Mouse (Mus musculus) limb, embryonic 14.5 days (tissue): ENCODE measurements around the gene Sema5b. TPM values are rescaled to one million over a fixed set of nuclear protein-coding genes. Genes with fewer than 3 reads are reported as not detected.
"Not testable (repeated sequence)": the region's sequence is repeated elsewhere in the genome, so short reads cannot be mapped to it uniquely, and the experiment has no call there.

ENCODE experiments used
- ATAC-seq: fragments of 200-750 bp; cut with Nextera tagmentation; 2 replicates; pipeline ENCODE4 v1.8.0; 2017; ENCODE audit warnings: low read depth, moderate number of reproducible peaks, moderate TSS enrichment; ENCODE audit not compliant: low FRiP score
- DNase-seq: peaks from one replicate; pipeline ENCODE4 v3.0.0-alpha.2; 2015; ENCODE audit warnings: low spot score
- H3K27ac ChIP-seq: fragments of 300-500 bp; sonication (generic); replicated peaks from 2 replicates; pipeline ENCODE4 v1.5.1; 2014; ENCODE audit warnings: low read depth, mild to moderate bottlenecking, low read length, moderate library complexity, mixed read lengths
- H3K27me3 ChIP-seq: fragments of 300-500 bp; sonication (generic); 2 replicates; pipeline ENCODE4 v1.6.1; 2014; ENCODE audit warnings: low read length, mixed read lengths; ENCODE audit not compliant: control insufficient read depth, insufficient read depth
- H3K36me3 ChIP-seq: fragments of 300-500 bp; sonication (generic); 2 replicates; pipeline ENCODE4 v1.6.1; 2014; ENCODE audit warnings: mild to moderate bottlenecking, low read length, moderate library complexity, mixed read lengths; ENCODE audit not compliant: control insufficient read depth, insufficient read depth
- H3K4me1 ChIP-seq: fragments of 300-500 bp; sonication (generic); 2 replicates; pipeline ENCODE4 v1.6.1; 2014; ENCODE audit warnings: antibody characterized with exemption, low read length, mixed read lengths; ENCODE audit not compliant: control insufficient read depth, insufficient read depth
- H3K4me2 ChIP-seq: fragments of 300-500 bp; sonication (generic); replicated peaks from 2 replicates; pipeline ENCODE4 v1.6.1; 2014; ENCODE audit warnings: low read depth, mild to moderate bottlenecking, low read length, moderate library complexity; ENCODE audit not compliant: severe bottlenecking
- H3K4me3 ChIP-seq: fragments of 300-500 bp; sonication (generic); replicated peaks from 2 replicates; pipeline ENCODE4 v1.5.1; 2014; ENCODE audit warnings: low read length
- H3K9ac ChIP-seq: fragments of 300-500 bp; sonication (generic); 2 replicates; pipeline ENCODE4 v1.6.1; 2014; ENCODE audit warnings: mild to moderate bottlenecking, low read depth, low read length, moderate library complexity; ENCODE audit not compliant: severe bottlenecking
- H3K9me3 ChIP-seq: fragments of 300-500 bp; sonication (generic); 2 replicates; pipeline ENCODE4 v1.6.1; 2016; ENCODE audit warnings: low read length; ENCODE audit not compliant: control insufficient read depth
- POLR2A ChIP-seq: fragments of 200-500 bp; IDR thresholded peaks from 2 replicates; pipeline ENCODE4 v1.8.0; 2012; ENCODE audit warnings: inconsistent platforms, mild to moderate bottlenecking, moderate library complexity, borderline replicate concordance; ENCODE audit not compliant: insufficient read depth, insufficient read length; ENCODE audit errors: extremely low read depth
- WGBS: fragments of 180-500 bp; shearing (Covaris S2); extraction: QIAGEN DNeasy Blood & Tissue Kit; methylation state at CpG from one replicate; pipeline ENCODE4 v1.1.7; 2014; 5-methylcytosine and 5-hydroxymethylcytosine counted together
- polyA plus RNA-seq, 2 experiments: library from polyadenylated mRNA; depleted of rRNA in 1 of 2; stranded (reverse) in 1 of 2; unstranded in 1 of 2; fragments of >200 nt; fragmentation: Nextera tagmentation in 1 of 2; extraction: Ambion mirVana in 1 of 2; gene quantifications; 2 replicates each; pipeline versions ENCODE4 v1.2.1 to v1.2.3; 2012 to 2014

Sema5b gene
- polyA plus RNA-seq, 2 experiments, result 4.2 to 17.4 TPM

DNA sequence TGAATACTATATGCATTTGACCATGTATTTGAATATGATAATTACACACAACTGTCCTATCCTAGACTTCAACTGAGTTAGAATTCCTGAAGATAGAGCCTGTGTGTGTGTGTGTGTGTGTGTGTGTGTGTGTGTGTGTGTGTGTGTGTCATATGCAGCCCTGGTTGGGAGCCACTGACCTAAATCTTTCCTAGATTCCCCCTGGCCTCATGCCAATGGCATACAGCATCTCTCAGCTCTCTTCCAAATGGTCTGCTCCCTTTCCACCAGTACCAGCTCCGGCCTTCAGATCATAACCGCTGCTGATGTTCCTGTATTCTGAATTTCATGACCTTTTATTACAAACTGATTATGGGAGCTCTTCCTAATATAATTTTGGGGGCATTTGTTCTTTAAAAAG is 8.4 kb downstream of the Sema5b start:
- no peaks in the 10 kb centered on the region for H3K4me1 ChIP-seq
- ATAC-seq (no peak), DNase-seq (no peak)
- no peaks in the 10 kb centered on the region for H3K9me3 ChIP-seq
- H3K27ac ChIP-seq, result no peak overlapping the region
- no peaks in the 10 kb centered on the region for H3K27me3 ChIP-seq
- H3K36me3 ChIP-seq, result no peaks in the 10 kb centered on the region
- no peak overlapping the region for H3K9ac ChIP-seq
- TF ChIP-seq POLR2A, result no peak
- 97% methylated on average over 2 of the region's 2 CpGs for WGBS
- no peak overlapping the region for H3K4me2 ChIP-seq
- H3K4me3 ChIP-seq, result no peak overlapping the region

DNA sequence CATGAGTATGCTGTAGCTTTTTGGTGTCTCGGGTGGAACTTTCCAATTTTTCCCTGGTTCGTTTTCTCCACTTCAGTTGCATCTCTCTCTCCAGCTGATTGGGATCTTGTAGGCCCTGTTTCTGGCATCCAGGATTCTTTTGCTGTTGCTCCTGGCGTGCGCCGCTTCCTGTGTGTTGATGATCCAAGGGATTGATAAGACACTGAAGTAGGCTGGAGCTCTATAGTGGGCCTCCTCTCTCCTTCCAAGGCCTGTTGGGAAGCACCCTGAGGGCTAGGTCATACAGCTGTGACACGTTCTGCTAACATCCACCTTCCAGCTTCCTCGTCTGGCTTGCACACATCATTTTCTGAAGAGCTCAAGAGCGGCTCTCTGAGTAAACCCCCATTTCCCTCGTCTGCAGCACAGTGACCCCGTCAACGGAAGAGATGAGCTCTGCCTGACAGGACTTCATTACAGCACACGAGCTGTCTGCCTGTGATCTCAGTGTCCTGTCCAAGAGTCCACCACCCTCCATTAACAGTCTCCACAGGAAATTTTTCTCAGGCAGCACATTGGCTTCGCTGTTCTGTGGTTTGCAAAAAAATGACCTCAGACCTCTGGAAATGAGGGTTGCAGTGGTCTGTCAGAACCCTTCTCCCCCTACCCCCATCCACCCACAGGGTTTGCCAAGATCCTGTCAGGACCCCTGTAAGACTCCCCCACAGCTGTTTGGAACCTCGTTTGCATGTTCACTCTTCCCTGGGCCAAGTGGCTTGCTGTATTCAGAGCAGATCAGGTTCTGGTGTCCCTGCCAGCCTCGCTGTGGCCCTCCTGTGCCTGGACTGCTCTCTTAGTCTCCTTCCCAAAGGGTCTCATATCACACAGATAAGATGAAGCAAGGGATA is 14.9 kb downstream of the Sema5b start:
- Histone ChIP-seq H3K27ac (no peak overlapping the region), H3K9me3 (no peaks in the 10 kb centered on the region), H3K4me2 (no peak overlapping the region), H3K4me3 (no peak overlapping the region), H3K27me3 (no peaks in the 10 kb centered on the region), H3K9ac (no peak overlapping the region), H3K36me3 (no peaks in the 10 kb centered on the region), H3K4me1 (peaks cover 4% of the 10 kb centered on the region)
- DNase-seq (no peak), ATAC-seq (no peak)
- no peak for TF ChIP-seq POLR2A
- 72% methylated on average over 15 of the region's 15 CpGs for WGBS

DNA sequence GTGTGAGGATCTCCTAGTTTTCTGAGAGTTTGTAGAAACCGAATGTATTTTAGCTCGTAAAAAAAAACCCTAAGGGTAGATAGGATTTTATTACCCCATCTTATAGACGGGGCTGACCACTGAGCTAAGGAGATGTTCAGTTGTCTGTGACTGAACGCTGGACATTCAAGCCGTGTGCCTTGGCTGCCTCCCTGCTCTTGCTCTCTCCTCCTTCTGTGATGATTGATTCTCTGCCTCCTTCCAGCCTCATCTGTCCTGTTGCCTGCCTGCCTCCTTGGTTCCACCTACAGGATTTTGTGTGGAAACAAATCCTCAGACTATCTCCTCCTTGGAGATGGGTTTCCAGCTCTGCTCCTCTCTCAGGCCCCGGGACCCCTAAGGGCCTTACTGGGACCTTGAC is 16.1 kb downstream of the Sema5b start:
- Histone ChIP-seq H3K27me3 (no peaks in the 10 kb centered on the region), H3K4me3 (no peak overlapping the region), H3K9ac (no peak overlapping the region), H3K4me2 (no peak overlapping the region), H3K36me3 (no peaks in the 10 kb centered on the region), H3K4me1 (peaks cover 4% of the 10 kb centered on the region), H3K27ac (no peak overlapping the region), H3K9me3 (no peaks in the 10 kb centered on the region)
- no peak for DNase-seq
- 47% methylated on average over 6 of the region's 6 CpGs for WGBS
- TF ChIP-seq POLR2A, result no peak
- ATAC-seq, result no peak

DNA sequence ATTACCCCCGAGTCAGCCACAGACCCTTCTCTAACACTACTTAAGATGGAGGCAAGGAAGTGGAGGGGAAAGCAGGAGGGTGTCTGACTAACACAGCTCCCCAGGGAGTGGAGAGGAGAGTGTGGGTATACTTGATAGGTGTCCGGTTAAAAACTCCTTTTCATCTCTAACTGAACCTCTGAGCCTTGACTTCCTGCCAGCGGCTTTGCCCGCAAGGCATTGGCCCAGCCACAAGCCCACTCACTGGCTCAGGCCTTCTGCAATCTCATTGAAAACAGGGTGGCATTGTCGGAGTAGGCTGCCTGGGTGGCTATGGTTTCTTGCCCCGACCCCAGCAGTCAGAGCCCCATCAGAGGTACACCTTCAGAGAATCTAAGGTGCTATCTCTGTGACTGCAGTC is 20.6 kb downstream of the Sema5b start:
- Histone ChIP-seq H3K9ac (no peak overlapping the region), H3K36me3 (no peaks in the 10 kb centered on the region), H3K4me2 (no peak overlapping the region), H3K27ac (no peak overlapping the region), H3K27me3 (no peaks in the 10 kb centered on the region), H3K9me3 (no peaks in the 10 kb centered on the region), H3K4me1 (peaks cover 8% of the 10 kb centered on the region), H3K4me3 (no peak overlapping the region)
- no peak for DNase-seq
- TF ChIP-seq POLR2A, result no peak
- WGBS, result 74% methylated on average over 6 of the region's 6 CpGs
- no peak for ATAC-seq

DNA sequence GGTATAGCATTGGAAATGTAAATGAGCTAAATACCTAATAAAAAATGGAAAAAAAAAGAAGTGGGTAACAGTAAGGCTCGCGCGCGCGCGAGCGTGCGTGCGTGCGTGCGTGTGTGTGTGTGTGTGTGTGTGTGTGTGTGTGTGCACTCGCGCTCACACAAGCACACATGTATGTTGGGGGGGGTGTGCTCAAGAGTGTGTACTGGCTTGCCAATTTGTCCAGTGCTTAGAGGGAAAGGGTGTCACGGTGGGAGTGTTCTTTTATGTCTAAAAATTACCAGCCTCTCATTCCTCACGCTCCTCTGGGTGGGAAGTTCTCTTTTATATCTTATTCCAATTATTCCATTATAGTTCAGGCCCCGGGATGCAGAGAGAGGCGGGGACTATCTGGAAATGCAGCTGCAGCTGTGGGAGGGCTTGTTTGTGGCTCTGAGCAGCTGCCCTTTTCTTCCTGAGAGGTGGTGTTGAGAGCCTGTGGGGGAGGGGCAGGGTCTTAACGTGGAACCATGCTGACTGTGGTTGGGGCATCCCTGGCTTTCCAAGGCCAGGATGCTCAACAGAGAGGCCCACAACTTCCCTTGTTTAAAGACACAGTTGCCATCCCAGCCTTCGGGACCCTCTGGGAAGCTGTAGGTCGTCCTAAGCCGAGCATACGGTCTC is 23.4 kb downstream of the Sema5b start:
- Histone ChIP-seq H3K4me3 (no peak overlapping the region), H3K4me1 (peaks cover 10% of the 10 kb centered on the region), H3K27me3 (no peaks in the 10 kb centered on the region), H3K27ac (no peak overlapping the region), H3K36me3 (no peaks in the 10 kb centered on the region), H3K9ac (no peak overlapping the region), H3K9me3 (no peaks in the 10 kb centered on the region), H3K4me2 (no peak overlapping the region)
- TF ChIP-seq POLR2A, result no peak
- DNase-seq (peak; percentile 55), ATAC-seq (0 out of 2 replicates have a peak, but pooled peaks have one; percentile 55)
- 57% methylated on average over 22 of the region's 22 CpGs for WGBS

DNA sequence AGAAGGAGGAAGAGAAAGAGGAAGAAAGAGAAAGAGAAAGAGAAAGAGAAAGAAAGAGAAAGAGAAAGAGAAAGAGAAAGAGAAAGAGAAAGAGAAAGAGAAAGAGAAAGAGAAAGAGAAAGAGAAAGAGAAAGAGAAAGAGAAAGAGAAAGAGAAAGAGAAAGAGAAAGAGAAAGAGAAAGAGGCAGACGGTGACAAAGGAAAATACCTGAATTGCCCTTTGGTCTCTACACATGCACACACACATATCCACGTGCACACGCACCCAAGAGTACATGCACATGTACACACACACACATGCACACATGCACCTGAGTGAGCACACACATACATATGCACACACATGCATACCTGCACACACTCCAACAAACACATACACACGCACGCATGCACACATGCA is 24.7 kb downstream of the Sema5b start:
- H3K4me2 ChIP-seq, H3K27ac ChIP-seq, H3K36me3 ChIP-seq, H3K27me3 ChIP-seq, H3K4me3 ChIP-seq, H3K9me3 ChIP-seq, DNase-seq, ATAC-seq, H3K9ac ChIP-seq: not testable (repeated sequence)
- WGBS, result 96% methylated on average over 5 of the region's 5 CpGs
- H3K4me1 ChIP-seq, result peaks cover 10% of the 10 kb centered on the region
